Mouse (Mus musculus) olfactory bulb, adult 2 months (tissue): ENCODE measurements around the gene Uba5.

Experiments used
- CTCF ChIP-seq: fragments of 200-500 bp; IDR thresholded peaks from 2 replicates; pipeline ENCODE4 v1.5.1; 2012; ENCODE audit warnings: low read depth, mild to moderate bottlenecking, low read length, moderate library complexity; ENCODE audit not compliant: insufficient read depth
- POLR2A ChIP-seq: fragments of 200-500 bp; IDR thresholded peaks from 2 replicates; pipeline ENCODE4 v1.6.1; 2012; ENCODE audit warnings: mild to moderate bottlenecking, low read depth, low read length, moderate library complexity; ENCODE audit not compliant: insufficient read depth

DNA sequence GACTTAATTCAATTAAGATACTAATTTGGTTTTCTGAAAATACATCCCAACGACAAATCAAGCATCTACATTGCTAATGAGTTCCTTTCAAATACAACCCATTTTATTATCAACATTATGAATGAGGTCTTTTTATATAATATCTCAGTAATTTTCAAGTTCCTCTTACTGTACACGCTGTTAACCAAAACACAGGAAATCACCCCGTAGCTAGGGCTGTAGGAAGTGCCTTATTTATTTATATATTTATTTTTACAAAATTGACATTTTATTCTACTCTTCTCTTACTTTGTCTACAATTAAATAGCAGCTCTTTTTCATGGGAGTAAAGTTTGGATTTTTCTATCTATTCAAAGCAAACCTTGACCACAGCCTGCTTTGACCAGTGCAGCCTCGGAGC is 23.2 kb downstream of the Uba5 start:
- TF ChIP-seq POLR2A (no peak), CTCF (no peak)
